Mouse (Mus musculus): ENCODE data around the gene Scnn1a.

The Scnn1a gene

GRCm38 (mm10) chr6:125361467-125362291 is 41.2 kb downstream of the Scnn1a start:
- in situ Hi-C loops (cut with MboI), result no loop called here

DNA sequence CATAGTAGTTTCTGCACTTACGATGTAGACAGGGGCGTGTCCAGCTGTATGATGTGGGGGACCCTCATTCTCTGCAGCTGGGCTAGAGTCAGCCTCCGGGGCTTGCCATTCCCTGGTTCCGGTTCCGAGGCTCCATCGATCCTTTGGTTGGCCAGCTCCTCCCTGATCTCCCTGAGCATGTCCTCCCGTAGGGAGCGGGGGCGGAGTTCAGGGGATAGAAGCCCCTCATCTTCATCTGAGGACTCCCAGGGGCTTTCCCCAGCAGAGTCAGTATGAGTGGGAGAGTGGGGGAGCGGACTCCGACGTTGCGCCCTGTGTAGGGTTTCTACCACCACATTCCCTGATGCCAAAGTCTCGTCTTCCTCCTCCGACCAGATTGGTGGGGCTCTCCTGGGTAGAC is 42.6 kb downstream of the Scnn1a start:
- in situ Hi-C loops (cut with MboI), result no loop called here

GRCm38 (mm10) chr6:125363451-125364242 is 43.2 kb downstream of the Scnn1a start:
- in situ Hi-C loops (cut with MboI), result no loop called here

- in situ Hi-C loops (cut with MboI), result no loop called here
Observed at GRCm38 (mm10) chr6:125364448-125364847, 44.0 kb downstream of the Scnn1a start.

GRCm38 (mm10) chr6:125365522-125365921 is 45.1 kb downstream of the Scnn1a start:
- in situ Hi-C loops (cut with MboI), result no loop called here

- in situ Hi-C loops (cut with MboI), result no loop called here
Observed at GRCm38 (mm10) chr6:125366133-125366532, 45.7 kb downstream of the Scnn1a start.

DNA sequence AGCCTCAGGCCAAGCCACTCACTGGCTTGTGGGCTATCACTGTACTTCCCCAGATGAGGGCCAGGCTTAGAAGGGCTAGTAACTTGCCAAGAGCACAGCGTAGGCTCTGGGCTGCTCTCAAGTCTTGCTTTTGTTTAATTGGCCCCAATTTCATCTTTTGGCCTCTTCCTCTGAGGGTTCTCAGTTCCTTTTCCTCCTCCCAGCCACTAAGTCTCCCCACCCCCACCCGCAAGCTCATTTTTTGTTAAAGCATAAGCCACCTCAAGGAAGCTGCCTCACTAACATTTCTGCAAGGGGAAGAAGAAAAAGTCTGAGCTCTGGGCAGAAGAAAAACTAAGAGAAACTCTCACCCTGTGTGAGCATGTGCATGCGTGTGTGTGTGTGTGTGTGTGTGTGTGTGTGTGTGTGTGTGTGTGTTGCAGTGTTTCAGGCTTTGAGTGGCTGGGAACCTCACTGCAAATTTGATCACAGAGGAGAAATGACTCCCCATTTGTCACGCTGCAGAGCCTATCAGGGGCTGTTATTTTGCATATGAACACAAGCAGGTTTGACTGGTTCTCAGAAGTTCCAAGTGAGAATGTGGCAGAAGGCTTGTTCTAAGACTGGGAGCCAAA is 47.4 kb downstream of the Scnn1a start:
- in situ Hi-C loops (cut with MboI), result no loop called here

GRCm38 (mm10) chr6:125377042-125377441 is 56.6 kb downstream of the Scnn1a start:
- in situ Hi-C loops (cut with MboI), result no loop called here

GRCm38 (mm10) chr6:125377582-125378451 is 57.4 kb downstream of the Scnn1a start:
- in situ Hi-C loops (cut with MboI), result no loop called here

DNA sequence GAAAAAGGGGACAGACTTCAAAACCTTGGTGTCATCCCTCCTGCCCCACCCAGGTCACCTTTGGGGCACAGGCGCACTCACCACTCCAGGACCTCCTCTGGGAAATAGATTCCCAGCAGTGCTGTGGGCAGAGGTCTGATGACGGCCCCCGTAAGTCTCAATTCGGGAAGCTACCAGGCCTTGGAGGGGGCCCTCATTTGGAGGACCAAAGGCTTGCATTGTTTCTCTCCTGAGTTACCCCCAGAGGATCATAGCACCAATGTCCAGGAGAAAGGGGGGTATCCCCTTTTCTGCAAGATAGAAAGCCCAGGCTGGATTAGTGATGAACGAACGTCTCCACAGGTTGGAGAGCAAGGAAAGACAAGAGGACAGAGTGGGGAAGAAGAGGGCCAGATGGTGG is 58.2 kb downstream of the Scnn1a start:
- in situ Hi-C loops (cut with MboI), result no loop called here

GRCm38 (mm10) chr6:125379781-125380180 is 59.3 kb downstream of the Scnn1a start:
- in situ Hi-C loops (cut with MboI), result no loop called here

DNA sequence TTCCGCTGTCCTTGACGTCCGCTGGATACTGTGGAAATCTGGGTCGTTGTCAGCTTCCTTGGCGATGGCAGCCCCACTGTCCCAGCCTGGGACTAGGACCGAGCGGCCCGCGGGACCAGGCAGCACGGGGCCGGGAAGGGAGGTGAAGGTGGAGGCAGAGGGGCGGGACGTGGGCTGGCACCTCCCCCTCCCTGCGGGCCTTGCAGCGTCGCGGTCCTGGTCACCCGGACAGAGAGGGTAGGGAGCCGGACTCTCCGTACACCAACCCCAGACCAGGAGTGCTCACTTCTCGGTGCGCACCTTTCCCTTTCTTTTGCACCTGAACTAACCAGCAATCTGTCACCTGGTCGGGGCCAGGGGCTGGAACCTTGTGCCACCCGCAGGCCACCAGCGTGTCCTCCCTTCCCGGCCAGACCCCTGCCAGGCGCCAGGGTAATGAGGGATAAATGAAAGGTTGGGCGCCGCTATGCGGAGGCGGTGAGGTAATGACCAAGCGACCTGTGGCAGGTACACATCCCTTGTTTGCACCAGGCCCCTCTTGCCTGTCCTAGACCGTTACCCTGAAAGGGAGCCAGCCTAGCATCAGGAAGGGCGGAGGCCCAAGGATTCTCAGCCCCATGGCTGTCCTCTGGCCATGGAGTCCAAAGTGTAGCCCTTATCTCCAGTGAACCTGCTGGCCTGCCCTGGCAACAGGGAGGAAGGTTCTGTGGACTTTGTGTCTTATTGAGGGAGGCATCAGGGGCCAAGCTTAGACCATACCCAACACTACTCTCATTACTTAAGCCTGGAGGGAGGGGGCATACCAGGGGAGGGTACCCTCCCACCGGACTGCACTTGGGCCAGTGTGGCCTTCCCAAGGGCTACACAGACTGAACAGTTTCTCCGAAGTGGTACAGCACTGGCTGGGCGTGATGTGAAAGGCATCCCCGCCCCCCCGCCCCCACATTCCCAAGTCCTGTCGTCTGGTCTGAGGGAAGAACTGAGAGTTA is 60.2 kb downstream of the Scnn1a start, which contains the start of gene Plekhg6:
Gene Plekhg6 (minus strand): TSS at position 422 of the 989 bp plus-strand sequence.
- in situ Hi-C loops (cut with MboI), result no loop called here

DNA sequence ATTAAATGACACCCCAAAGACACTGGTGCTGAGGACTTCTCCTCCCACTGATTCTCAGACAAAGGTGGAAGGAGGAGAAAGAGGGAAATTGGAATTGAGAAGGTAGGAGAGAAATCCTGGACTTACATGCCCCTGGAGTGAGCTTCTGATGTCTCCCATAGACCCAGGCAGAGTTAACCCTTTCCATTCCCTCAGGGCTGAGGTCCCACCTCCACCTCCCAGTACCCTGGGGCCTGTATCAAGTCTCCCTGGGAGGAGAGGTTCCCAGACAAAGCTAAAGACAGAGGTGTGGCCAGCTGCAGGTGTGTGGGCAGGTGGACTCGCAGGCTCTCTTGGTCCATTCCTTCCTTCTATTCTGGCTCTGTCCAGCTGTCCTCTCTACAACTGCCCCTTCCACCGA is 61.6 kb downstream of the Scnn1a start:
- in situ Hi-C loops (cut with MboI), result no loop called here

DNA sequence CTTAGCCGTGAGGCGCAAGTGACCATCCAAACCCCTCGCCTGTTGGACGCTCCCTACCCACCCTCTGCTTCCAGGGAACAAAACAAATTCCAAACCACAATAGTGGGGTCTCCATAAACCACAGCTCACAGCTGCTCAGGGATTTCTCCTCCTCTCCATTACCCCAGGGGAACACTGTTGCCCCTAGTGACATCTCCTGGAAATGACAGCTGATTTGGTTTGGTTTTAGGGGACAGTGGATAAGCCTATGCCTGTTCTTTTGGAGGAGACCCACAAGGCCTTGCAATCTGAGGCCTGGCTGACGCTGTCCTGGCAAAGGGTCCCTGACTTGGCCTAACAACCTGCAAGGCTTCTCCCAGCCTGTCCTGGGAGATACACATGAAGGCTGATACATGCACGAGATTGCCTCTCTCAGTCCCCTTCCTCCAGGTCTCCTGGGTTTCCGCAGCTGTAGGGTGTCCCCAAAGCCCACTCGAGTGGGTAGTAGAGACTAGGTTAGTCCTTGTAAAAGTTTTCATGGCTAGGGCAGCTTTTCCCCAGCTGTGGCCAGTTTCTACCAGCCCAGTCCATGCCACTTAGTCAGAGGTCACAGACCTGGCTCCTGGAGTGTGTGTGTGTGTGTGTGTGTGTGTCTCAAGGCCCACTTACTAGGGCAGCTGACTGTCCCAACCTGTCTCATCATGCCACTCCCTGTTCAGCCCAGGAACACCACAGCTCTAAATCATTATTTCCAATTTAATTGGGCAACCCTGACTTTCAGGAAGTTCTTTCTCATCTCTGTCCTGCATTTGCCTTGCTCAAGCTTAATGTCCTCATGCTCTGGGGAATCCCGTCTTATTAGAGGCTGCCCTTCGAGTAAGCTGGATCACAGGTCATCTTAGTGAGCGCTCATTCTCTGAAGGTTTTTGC is 64.9 kb downstream of the Scnn1a start:
- in situ Hi-C loops (cut with MboI), result no loop called here

GRCm38 (mm10) chr6:125386080-125386479 is 65.6 kb downstream of the Scnn1a start:
- in situ Hi-C loops (cut with MboI), result no loop called here

- in situ Hi-C loops (cut with MboI), result no loop called here
Observed at GRCm38 (mm10) chr6:125389853-125390252, 69.4 kb downstream of the Scnn1a start.
